Mouse (Mus musculus): ENCODE data around the gene Slc12a8.

The Slc12a8 gene

DNA sequence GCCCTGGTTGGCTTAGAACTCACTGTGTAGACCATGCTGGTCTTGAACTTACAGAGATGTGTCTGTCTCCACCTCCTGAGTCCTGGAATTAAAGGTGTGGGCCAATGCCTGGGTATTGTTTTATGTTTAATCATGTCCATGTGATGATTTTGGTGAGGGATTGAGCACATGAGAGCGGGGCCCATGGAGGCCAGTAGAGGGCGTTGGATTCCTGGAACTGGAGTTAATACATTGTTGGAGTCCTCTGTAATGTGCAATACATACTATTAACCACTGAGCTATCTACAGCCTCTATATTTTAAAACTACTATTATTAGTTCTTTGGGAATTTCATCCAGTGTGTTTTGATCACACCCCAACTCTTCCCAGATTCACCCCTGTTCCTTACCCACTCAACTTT, 27.2 kb downstream of the Slc12a8 start:
- DNase-seq (ENCODE audit: low read depth, low spot score), result no peak

DNA sequence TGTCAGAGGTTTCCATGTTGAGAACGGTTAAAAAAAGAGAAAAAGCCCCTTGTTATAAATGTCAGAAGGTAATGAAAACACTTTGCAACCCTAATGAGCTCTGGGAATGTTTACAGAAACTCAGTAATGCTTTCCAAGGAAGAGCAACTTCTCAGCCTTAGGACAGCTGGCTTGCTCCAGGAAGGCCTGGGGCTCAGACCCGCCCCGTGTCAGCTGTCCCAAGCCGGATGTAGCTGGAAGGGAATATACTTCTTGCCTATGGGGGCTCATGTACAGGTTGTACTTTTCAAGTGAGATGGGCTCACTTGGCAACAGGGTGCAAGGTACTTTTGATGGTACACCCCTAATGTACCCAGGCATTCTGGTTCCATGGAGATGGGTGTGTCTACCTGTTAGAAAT, 28.4 kb downstream of the Slc12a8 start:
- no peak for DNase-seq (ENCODE audit: low read depth, low spot score)

DNA sequence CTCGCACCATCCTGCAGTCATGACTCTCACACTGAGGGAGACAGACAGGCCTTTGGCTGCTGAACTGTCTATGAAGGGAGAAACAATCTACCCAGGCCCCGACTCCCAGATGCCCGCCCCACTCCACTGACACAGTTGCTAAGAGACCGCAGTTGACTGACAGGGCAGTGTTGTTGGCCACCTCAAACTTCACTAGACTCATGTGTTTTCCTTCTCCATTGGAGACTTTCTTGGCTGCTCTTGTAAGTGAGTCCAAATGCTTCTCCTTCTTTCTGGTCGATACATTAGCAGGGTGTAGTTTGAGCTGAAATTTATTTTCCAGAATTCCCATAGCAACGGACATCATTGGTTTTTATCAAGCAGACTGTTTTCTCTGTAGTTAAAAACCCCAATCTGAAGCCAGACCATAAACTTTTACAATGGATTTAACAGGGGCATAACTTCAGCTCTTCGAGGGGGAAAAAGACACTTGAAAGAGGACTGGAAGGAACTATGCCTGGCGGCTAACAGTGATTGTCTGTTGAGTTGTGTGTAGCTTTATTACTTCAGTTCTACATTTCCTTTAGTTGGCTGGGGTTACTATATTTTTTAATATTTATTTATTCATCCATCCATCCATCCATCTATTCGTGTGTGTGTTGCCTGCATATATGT, 36.7 kb downstream of the Slc12a8 start:
- no peak for DNase-seq (ENCODE audit: low read depth, low spot score)

DNA sequence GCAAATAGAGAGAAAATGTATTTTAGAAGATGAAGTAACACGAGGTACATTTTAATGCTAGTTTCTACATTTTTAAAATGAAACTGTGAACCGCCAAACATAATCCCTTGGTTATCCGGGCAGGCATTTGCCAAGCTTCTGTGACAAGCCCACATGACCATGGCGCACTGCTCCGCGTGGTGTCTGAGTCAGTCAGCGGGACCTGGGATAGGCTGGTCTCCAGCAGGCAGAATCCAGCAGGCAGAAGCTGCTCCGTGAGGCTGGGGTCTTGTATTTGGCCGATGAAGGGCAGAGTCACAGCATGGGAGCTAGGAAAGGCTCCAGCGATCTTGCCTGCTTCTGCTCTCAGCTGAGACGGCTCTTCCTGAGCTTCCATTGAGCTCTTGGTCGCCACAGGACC, 41.0 kb downstream of the Slc12a8 start:
- no peak for DNase-seq (ENCODE audit: low read depth, low spot score)

DNA sequence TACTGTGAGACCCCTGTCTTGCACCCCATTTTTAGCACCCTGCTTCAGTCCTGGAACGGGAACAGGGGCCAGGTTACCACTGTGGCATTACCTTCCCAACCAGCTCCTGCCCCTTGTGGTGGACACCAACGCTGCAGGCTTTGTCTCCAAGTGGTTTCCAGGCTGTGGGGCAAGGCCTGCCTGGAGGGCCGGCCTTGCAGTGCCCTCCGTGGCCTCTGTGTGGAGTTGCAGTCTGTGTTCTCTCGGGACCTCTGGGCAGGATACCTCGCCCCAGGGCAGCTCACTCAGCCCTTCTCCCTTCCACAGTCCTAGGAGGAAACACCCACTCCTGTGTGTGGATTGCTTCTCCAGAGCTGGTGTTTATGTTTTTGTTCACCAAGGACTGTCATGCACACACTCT, 43.2 kb downstream of the Slc12a8 start:
- peak; percentile 84 for DNase-seq (ENCODE audit: low read depth, low spot score)

DNA sequence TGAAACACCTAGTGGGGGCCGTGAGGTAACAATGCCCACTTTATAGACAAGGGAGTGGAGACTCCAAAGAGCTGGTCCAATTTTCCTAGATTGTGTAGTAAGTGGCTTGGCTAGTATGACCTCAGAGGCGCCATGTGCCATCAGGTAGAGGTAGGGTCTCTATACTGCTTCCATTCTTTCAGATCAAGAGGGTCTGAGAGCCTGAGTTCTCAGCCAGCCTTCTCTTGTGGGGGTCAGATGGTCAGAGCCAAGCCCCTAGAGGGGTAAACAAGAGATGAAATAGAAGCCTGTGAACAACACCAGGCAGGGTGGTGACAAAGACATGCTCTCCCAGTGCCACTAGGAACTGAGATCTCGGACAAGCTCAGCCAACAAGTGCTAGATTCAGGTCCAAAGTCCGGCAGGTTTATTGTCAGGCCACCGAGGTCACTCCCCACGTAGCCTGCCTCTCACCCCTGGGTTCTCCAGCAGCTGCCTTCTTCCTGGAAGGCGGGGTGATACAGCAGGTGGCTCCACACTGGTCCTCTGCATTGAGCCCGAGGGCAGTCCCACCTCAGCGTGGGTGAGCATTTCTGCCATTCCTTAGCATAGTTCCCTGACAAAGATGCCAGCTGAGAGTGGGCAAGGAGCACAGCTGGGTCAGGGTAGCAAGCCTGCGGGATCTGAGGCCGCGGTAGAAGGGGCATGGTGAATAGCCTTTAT, 44.3 kb downstream of the Slc12a8 start:
- no peak for DNase-seq (ENCODE audit: low read depth, low spot score)

DNA sequence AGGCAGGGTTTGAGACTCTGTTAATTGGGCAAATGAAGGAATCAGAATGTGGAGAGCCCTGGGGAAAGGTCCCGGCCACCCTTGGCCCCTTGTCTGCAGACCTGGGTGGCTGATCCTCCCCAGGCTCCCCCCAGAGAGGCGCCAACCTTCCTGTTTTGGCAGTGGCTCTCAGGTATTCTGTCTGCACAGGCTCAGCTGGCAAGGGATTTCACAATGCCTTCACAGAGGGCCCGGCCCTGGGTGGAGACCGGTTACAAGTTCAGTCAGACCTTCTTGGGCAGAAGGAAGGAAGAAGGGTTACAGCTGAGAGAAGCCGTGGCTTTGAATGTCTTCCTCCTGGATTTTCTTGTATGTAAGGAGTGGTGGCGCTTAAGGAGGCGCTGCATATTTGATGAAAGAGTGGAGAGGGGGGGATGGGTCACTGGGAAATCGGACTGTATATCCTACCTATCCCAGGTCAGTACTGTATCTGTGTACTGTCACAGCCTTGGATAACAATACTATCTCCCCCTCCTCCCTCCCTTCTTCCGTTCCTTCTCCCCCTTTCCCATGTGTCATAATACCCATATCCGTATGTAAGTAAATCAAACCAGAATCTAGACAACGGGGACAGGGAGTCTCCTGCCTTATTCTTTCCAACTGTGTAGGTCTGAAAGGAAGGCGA, 45.9 kb downstream of the Slc12a8 start:
- no peak for DNase-seq (ENCODE audit: low read depth, low spot score)

DNA sequence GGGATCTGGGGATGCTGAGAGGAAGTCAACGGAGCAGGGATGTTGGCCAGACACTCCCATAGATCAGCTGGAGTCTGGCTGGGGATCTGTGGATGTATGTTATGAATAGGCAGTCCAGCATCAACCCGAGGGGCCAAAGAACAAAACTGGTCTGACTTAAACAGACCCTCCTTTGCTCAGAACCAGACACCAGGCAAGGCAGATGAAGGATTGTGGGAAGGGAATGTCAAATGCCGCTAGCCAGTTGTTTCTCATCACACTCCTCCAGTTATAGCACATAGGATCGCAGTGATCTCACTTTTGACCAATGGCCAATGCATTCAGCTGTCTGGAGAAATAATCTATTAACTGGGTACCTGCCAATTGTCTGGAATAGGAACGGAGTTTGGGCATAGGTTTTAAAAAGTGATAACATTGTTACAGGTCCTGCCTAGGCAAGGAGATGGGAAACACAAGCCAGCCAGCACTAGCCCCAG, 46.4 kb downstream of the Slc12a8 start:
- DNase-seq (ENCODE audit: low read depth, low spot score), result no peak

DNA sequence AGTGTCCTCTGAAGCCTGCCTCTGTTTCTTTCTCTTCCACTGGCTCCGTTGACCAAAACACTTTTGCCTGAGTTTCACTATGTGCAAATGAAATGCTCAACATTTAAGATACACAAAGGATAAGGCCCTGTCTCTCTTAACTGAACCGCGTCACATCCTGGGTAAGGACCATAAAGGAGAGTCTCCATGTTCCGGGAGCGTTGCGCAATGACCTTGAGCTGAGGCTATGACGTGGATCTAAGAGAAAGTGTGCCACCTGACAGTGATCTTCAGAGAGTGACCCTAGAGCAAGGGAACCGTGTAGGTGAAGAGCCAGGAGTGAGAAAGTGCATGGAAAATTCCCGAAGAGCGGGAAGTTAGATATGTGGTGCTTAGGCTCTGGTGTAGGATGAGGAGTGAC, 49.3 kb downstream of the Slc12a8 start:
- no peak for DNase-seq (ENCODE audit: low read depth, low spot score)

DNA sequence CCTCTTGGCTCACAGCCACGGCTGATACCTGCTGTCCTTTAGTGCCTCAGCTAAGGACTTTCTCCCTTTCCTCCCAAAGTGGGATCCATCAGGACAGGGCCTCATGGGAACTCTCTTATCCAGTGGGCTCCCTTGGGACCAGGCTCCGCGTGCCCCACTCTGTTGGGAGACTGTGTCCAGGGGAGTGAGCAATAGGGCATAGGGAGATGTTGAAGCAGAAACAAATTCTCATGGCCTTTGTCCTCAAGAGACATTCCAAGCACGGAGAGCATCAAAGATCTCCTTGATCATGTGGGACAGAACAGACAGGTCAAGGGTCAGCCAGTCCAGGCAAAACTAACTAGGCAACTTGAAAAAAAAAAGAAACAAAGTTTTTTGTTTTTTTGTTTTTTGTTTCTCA, 50.6 kb downstream of the Slc12a8 start:
- DNase-seq (ENCODE audit: low read depth, low spot score), result no peak

DNA sequence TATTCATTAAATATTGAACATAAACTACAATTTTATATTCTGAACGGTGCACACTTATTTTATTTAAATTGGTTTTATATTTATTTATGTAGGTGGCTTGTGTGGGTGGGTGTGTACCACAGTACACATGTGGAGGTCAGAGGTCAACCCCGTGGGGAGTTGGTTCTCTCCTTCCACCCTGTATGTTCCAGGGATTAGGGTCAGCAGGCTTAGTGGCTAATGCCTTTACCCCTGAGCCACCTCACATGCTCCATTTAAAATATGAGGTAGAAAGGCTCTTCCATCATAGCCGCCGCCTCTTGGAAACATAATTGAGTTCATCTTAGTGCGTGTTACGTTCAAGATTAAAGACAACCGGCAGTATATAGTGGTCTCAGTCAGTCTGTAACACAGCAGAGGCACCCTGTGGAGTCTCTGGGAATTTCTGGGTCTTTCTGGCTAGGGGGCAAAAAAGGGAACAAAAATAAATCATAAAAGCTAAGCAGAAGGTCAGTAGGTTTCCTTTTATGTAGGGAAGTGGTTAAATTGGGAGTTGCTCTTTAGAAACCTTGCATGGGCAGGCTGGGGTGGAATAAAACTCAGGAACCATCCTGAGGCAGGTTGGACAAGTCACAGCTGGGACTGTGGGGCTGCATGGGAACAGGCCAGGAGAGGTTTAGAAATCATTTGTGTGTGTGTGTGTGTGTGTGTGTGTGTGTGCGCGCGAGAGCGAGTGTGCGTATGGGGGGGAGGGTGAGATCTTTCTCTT, 51.3 kb downstream of the Slc12a8 start:
- no peak for DNase-seq (ENCODE audit: low read depth, low spot score)

DNA sequence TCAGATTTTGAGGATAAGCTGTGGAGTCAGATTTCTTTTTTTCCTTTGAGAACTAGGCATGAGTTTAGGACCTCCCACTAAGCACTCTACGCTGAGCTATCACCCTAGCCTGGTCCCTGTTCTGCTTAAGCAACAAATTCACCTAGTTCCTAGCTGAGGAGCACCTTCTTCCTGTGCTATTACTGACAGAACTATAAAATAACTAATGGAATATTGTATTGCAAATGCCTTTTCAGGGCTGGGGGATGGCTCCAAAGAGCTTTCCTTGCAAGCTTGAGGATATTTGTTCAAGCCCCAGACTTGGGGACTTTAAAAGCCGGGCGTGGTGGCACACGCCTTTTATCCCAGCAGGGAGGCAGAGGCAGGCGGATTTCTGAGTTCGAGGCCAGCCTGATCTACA, 55.5 kb downstream of the Slc12a8 start:
- no peak for DNase-seq (ENCODE audit: low read depth, low spot score)

DNA sequence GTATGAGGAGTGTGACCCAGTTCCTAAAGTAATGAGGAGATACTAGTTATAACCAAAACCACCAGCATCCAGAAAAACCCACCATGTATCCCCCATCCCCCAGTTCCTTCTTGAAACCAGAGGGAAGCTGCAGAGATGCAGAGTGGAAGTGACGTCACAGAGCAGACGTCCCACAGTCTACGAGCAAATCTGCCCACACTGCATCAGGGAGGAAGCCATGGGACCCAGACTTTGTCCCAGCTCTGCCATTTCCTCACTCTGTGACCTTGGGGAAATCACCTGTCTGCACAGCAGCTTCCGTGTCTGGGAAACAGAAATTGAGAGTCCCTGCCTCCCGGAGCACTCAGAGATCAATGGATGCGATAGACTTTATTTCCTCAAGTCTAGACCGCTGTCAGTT, 56.6 kb downstream of the Slc12a8 start:
- DNase-seq (ENCODE audit: low read depth, low spot score), result no peak

DNA sequence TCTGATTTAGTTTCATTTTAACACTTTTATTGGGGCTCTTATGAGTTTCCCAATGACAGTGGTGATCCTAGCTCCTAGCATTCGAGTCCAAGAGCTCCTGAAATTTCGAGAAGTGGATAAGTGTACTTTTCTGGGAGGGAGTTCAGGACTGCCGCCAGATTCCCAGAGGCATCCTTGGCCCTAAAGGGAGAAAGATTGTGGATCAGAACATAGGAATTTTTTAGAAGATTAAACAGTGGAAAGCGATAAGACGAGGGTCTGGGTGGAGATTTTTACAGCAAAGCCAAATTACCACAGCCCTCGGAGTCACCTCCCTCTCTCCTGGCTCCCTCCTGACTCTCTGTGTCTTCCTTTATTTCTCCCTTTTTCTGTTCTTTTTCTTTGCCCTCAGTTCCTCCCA, 58.6 kb downstream of the Slc12a8 start:
- DNase-seq (ENCODE audit: low read depth, low spot score), result no peak

DNA sequence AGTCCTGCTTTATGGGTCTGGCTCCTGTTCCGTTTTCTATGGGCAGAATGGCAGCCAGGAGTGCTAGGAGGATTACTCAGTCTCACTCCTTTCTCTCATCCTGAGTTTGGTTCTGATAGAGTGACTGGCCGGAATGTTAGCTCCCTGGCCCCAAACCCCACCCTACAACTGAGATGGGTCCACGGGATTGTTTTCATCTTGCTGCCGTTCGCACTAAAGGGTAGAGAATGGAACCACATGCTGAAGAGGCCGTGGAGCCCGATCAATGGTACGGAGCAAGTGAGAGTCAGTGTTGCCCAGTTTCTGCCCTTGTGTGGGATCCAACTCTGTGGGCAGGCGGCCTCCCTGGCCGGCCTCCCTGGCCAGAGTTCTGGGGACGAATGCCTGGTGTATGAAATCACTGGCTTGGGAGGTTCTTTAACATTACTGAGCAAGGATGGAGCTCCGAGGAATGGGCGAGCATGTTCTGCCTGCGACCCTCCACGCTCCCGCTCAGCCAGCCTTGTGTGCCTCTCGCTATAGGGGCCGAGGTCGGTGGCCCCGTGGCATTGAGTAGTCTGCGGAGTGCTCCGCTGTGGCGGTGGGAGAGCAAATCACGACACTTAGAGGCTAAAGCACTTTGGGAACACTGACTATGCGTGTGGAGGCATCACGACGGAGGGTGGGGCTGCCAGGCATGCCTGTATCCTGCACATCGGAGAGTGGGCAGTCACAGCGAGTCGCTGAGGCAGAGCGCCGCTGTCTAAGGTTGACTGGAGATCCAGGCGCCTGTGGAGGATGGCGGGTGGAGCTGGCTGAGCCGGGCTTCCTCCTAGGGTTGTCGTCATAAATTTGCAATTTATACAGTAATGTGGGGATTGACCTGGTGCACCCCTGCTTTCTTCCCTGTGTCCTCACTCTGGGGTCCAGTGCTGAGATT, 59.4 kb downstream of the Slc12a8 start:
- no peak for DNase-seq (ENCODE audit: low read depth, low spot score)

DNA sequence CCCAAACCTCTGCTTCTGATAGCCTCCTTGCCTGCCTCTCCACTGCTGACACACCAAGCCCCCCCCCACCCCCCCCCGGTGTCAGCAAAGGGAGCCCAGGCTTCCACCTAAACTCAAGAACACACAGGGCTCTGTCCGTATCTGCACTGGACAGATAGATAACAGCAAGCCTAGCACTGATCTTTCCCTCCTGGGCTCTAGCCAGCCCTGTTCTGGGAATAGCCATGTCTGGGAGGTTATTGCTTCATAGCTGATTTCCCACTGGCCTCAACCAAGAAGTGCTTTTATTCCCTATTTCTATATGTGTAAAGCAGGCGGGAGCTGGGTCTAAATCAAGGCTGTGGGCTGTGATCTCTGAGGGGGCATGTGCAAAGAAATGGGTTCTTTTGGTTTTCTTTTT, 61.3 kb downstream of the Slc12a8 start:
- DNase-seq (ENCODE audit: low read depth, low spot score), result no peak

DNA sequence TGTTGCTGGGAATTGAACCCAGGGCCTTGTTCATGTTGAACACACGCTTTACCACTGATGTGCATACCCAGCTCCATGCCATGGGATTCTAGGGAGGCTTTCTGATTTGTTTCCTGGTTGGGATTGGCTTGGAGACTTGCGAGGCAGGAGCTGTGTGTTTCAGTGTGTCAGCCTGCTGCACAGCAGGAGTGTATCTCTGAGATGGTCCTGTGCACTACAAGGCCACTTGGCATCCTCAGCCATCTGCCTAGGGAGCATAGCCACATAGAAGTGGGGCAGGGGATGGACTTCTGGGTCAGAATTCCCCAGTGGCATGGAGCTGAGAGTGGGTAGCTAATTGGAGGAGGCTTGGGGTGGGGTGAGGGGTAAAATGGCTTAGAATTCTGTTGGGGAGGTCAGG, 63.2 kb downstream of the Slc12a8 start:
- DNase-seq (ENCODE audit: low read depth, low spot score), result no peak

DNA sequence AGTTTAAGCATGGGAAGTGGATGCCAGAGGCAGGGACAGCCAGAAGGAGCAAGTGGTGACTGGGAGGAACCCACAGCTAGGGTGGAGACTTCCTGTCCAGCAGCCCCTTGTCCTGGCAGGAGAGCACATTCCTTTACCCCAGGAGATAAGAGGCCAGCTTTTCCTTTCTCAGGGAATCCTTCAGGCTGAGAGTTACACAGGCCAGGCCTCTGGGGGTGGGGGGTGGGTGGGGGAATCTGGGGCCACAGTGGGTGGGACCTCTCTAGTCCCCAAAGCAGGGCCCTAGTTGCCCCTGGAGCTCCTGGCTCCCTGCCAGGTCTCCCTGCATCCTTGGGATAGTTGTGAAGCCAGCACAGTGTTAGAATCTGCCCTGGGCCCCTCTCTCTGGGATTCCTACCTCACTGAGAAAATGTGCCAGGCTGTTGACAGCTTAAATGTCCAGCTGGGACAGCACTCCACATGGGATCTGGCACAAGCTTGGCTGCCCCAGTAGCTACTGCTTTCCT, 63.7 kb downstream of the Slc12a8 start:
- peak; percentile 70 for DNase-seq (ENCODE audit: low read depth, low spot score)

DNA sequence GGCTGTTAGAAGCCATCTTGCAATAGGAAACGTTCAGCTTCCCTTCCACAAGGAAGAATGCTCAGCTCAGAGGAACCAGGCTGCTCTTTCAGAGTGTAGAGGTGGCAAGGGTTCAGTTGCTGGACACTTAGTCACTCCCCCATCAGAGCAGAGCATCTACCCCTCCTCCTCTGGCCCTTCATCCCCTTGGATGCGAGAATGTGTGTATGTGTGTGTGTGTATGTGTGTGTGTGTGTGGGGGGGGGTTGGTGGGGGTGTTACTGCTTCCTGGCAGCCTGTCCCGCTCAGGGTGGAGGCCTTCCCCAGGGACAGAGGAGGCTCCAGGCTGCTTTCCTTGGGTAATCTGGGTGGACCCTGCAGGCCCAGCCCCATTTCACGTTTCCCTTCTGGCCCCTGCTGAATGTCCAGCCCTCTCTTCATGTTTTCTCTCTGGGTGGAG, 64.6 kb downstream of the Slc12a8 start:
- DNase-seq (ENCODE audit: low read depth, low spot score), result peak; percentile 85

DNA sequence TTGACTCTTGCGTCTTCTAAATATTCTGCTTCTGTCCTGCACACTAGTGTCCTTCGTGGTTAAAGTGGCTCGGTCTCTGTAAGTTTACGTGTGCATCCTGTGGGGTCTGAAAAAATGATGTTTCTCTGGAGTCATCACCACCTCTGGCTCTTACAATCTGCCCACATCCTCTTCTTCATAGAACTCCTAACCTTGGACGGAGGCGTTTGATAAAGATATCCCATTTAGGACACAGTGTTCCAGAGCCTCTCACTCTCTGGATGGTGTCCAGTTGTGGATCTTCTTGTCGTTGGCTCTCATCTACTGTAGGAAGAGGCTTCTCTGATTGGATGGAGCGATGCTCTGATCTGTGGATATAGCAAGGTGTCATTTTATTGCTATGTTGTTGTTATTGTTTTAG, 65.4 kb downstream of the Slc12a8 start:
- peak; percentile 68 for DNase-seq (ENCODE audit: low read depth, low spot score)

DNA sequence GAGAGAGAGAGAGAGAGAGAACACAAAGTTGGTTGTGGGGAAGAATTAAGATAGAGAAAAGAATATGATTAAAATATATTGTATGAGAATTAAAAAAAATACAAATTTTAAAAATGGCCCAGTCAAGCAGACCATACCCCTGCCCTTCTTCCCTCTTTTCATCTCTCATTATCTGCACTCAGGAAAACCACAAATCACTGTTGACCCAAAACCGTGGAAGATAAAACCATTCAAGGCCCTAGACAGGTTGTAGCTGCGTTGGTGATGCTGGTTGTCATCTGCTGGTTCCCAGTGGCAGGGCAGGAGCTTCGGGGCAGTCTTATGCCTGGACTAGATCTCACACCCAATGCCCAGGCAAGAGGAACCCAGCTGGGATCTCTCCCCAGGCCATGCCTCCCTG, 66.2 kb downstream of the Slc12a8 start:
- no peak for DNase-seq (ENCODE audit: low read depth, low spot score)
